Mouse (Mus musculus) olfactory bulb, adult 2 months (tissue): Measurements from ENCODE around the gene Olfr1330. TPM values are rescaled to one million over a fixed set of nuclear protein-coding genes. Genes with fewer than 3 reads are reported as not detected.
"Not testable (repeated sequence)": the region's sequence is repeated elsewhere in the genome, so short reads cannot be mapped to it uniquely, and the experiment has no call there.

ENCODE experiments used
- H3K27ac ChIP-seq: fragments of 200-500 bp; 2 replicates; pipeline ENCODE4 v1.5.1; 2012; ENCODE audit warnings: low read depth, low read length; ENCODE audit not compliant: insufficient read depth
- H3K4me1 ChIP-seq: fragments of 200-500 bp; 2 replicates; pipeline ENCODE4 v1.6.1; 2012; ENCODE audit warnings: low read length; ENCODE audit not compliant: control insufficient read depth, insufficient read depth
- H3K4me3 ChIP-seq: fragments of 200-500 bp; 2 replicates; pipeline ENCODE4 v1.5.1; 2012; ENCODE audit warnings: mild to moderate bottlenecking, low read depth, low read length, moderate library complexity; ENCODE audit not compliant: insufficient read depth
- CTCF ChIP-seq: fragments of 200-500 bp; IDR thresholded peaks from 2 replicates; pipeline ENCODE4 v1.5.1; 2012; ENCODE audit warnings: low read depth, mild to moderate bottlenecking, low read length, moderate library complexity; ENCODE audit not compliant: insufficient read depth
- POLR2A ChIP-seq: fragments of 200-500 bp; IDR thresholded peaks from 2 replicates; pipeline ENCODE4 v1.6.1; 2012; ENCODE audit warnings: mild to moderate bottlenecking, low read depth, low read length, moderate library complexity; ENCODE audit not compliant: insufficient read depth
- WGBS: fragments of 180-500 bp; shearing (Covaris S2); methylation state at CpG from one replicate; pipeline ENCODE4 v1.1.7; 2018; 5-methylcytosine and 5-hydroxymethylcytosine counted together
- polyA plus RNA-seq: library from polyadenylated mRNA; stranded (reverse); fragments of >200 nt; gene quantifications from 2 replicates; pipeline ENCODE4 v1.2.4, GENCODE M21; 2012; ENCODE audit warnings: low replicate concordance; ENCODE audit not compliant: missing spikeins, insufficient read depth, insufficient read length

Gene Olfr1330
- polyA plus RNA-seq = not detected in 2 replicates

GRCm38 (mm10) chr4:118888297-118888696 lies at the start of gene Olfr1330:
TSS of gene Olfr1330 (plus strand) at chr4:118888597.
- WGBS = 86% methylated on average over 1 of the region's 1 CpGs
- TF ChIP-seq POLR2A (no peak), CTCF (no peak)
- Histone ChIP-seq H3K4me3 (no peak within 1 kb of the TSS), H3K27ac (no peak within 1 kb of the TSS), H3K4me1 (no peaks in the 10 kb centered on the region)

- Histone ChIP-seq H3K4me1 (no peaks in the 10 kb centered on the region), H3K4me3 (no peak overlapping the region), H3K27ac (no peak overlapping the region)
- 78% methylated on average over 1 of the region's 1 CpGs for WGBS
- TF ChIP-seq CTCF (no peak), POLR2A (no peak)
These were observed 26.6 kb upstream of the Olfr1330 start for GRCm38 (mm10) chr4:118861791-118862190.

GRCm38 (mm10) chr4:118862704-118863103 lies 25.7 kb upstream of the Olfr1330 start:
- Histone ChIP-seq H3K4me3 (no peak overlapping the region), H3K27ac (no peak overlapping the region), H3K4me1 (no peaks in the 10 kb centered on the region)
- WGBS = 23% methylated on average over 4 of the region's 4 CpGs
- no peak for TF ChIP-seq POLR2A
- no peak for TF ChIP-seq CTCF

- no peaks in the 10 kb centered on the region for H3K4me1 ChIP-seq
- no peak within 1 kb of the TSS for H3K27ac ChIP-seq
- 95% methylated on average over 1 of the region's 1 CpGs for WGBS
- TF ChIP-seq POLR2A (no peak), CTCF (no peak)
- no peak within 1 kb of the TSS for H3K4me3 ChIP-seq
These were observed 24.0 kb upstream of the Olfr1330 start, which contains the start of gene Olfr1331 for GRCm38 (mm10) chr4:118864349-118864748. TSS of gene Olfr1331 (plus strand) at chr4:118864649.

GRCm38 (mm10) chr4:118867566-118867965 lies 20.8 kb upstream of the Olfr1330 start:
- Histone ChIP-seq H3K4me1 (no peaks in the 10 kb centered on the region), H3K27ac (no peak overlapping the region), H3K4me3 (no peak overlapping the region)
- TF ChIP-seq CTCF (no peak), POLR2A (no peak)

GRCm38 (mm10) chr4:118901981-118902380 lies 13.6 kb downstream of the Olfr1330 start:
- TF ChIP-seq POLR2A (no peak), CTCF (no peak)
- no peaks in the 10 kb centered on the region for H3K4me1 ChIP-seq
- no peak overlapping the region for H3K4me3 ChIP-seq
- H3K27ac ChIP-seq = no peak overlapping the region
- WGBS = 47% methylated on average over 2 of the region's 2 CpGs

GRCm38 (mm10) chr4:118917365-118917764 lies 29.0 kb downstream of the Olfr1330 start, which contains the start of gene Olfr1329:
TSS of gene Olfr1329 (minus strand) at chr4:118917465.
- H3K4me1 ChIP-seq, H3K4me3 ChIP-seq, H3K27ac ChIP-seq: not testable (repeated sequence)
- 63% methylated on average over 2 of the region's 2 CpGs for WGBS

GRCm38 (mm10) chr4:118931326-118931725 lies 42.9 kb downstream of the Olfr1330 start:
- WGBS = 53% methylated on average over 3 of the region's 3 CpGs
- H3K4me1 ChIP-seq, H3K4me3 ChIP-seq, H3K27ac ChIP-seq: not testable (repeated sequence)

GRCm38 (mm10) chr4:118938512-118938911 lies 50.1 kb downstream of the Olfr1330 start, which contains the start of gene Olfr1328:
TSS of gene Olfr1328 (minus strand) at chr4:118938612.
- 81% methylated on average over 2 of the region's 2 CpGs for WGBS
- no peak within 1 kb of the TSS for H3K4me3 ChIP-seq
- no peak for TF ChIP-seq CTCF
- no peak for TF ChIP-seq POLR2A
- H3K27ac ChIP-seq = no peak within 1 kb of the TSS
- no peaks in the 10 kb centered on the region for H3K4me1 ChIP-seq

Other genes with a start within 250 kb of the Olfr1330 start
- not detected in 2 replicates for gene Olfr62, start 229.6 kb upstream of the Olfr1330 start, polyA plus RNA-seq
- not detected in 2 replicates for gene Olfr1342, start 195.8 kb upstream of the Olfr1330 start, polyA plus RNA-seq
- gene Olfr1341, start 185.1 kb upstream of the Olfr1330 start, polyA plus RNA-seq = not detected in 2 replicates
- gene Olfr1340, start 168.5 kb upstream of the Olfr1330 start, polyA plus RNA-seq = not detected in 2 replicates
- gene Olfr1339, start 156.4 kb upstream of the Olfr1330 start, polyA plus RNA-seq = not detected in 2 replicates
- not detected in 2 replicates for gene Olfr1338, start 129.9 kb upstream of the Olfr1330 start, polyA plus RNA-seq
- gene Olfr1337, start 106.0 kb upstream of the Olfr1330 start, polyA plus RNA-seq = not detected in 2 replicates
- not detected in 2 replicates for gene Olfr1335, start 78.7 kb upstream of the Olfr1330 start, polyA plus RNA-seq
- gene Olfr1333, start 52.3 kb upstream of the Olfr1330 start, polyA plus RNA-seq = not detected in 2 replicates
- gene Olfr1331, start 23.9 kb upstream of the Olfr1330 start, polyA plus RNA-seq = not detected in 2 replicates
- not detected in 2 replicates for gene Olfr1329, start 28.9 kb downstream of the Olfr1330 start, polyA plus RNA-seq
- gene Olfr1328, start 50.0 kb downstream of the Olfr1330 start, polyA plus RNA-seq = not detected in 2 replicates
- gene Lao1, start 73.0 kb downstream of the Olfr1330 start, polyA plus RNA-seq = not detected in 2 replicates
- gene Slc2a1, start 220.1 kb downstream of the Olfr1330 start, polyA plus RNA-seq = not detected in 2 replicates